Mouse (Mus musculus) liver, embryonic 15.5 days (tissue): Measurements from ENCODE around the gene Megf6. TPM values are rescaled to one million over a fixed set of nuclear protein-coding genes. Genes with fewer than 3 reads are reported as not detected.
A peak's percentile ranks its signal among the peaks of the same experiment; 100 is the strongest.

Source experiments
- ATAC-seq: fragments of 200-750 bp; cut with Nextera tagmentation; 2 replicates; pipeline ENCODE4 v1.8.0; 2017; ENCODE audit warnings: moderate number of reproducible peaks, mild to moderate bottlenecking, moderate library complexity; ENCODE audit not compliant: insufficient read depth
- H3K27ac ChIP-seq: fragments of 300-500 bp; sonication (generic); replicated peaks from 2 replicates; pipeline ENCODE4 v1.5.1; 2015; ENCODE audit warnings: mild to moderate bottlenecking, inconsistent platforms
- H3K27me3 ChIP-seq: fragments of 300-500 bp; sonication (generic); 2 replicates; pipeline ENCODE4 v1.6.1; 2015; ENCODE audit warnings: mild to moderate bottlenecking, inconsistent platforms
- H3K36me3 ChIP-seq: fragments of 300-500 bp; sonication (generic); replicated peaks from 2 replicates; pipeline ENCODE4 v1.6.1; 2015; ENCODE audit warnings: moderate library complexity, mild to moderate bottlenecking, inconsistent platforms
- H3K4me1 ChIP-seq: fragments of 300-500 bp; sonication (generic); replicated peaks from 2 replicates; pipeline ENCODE4 v1.6.1; 2015; ENCODE audit warnings: inconsistent platforms
- H3K4me2 ChIP-seq: fragments of 300-500 bp; sonication (generic); 2 replicates; pipeline ENCODE4 v1.6.1; 2015; ENCODE audit warnings: moderate library complexity, mild to moderate bottlenecking, inconsistent platforms
- H3K4me3 ChIP-seq: fragments of 300-500 bp; sonication (generic); replicated peaks from 2 replicates; pipeline ENCODE4 v1.5.1; 2015; ENCODE audit warnings: mild to moderate bottlenecking, inconsistent platforms
- H3K9ac ChIP-seq: fragments of 300-500 bp; sonication (generic); 2 replicates; pipeline ENCODE4 v1.6.1; 2015; ENCODE audit warnings: moderate library complexity, mild to moderate bottlenecking, inconsistent platforms
- H3K9me3 ChIP-seq: fragments of 300-500 bp; sonication (generic); replicated peaks from 2 replicates; pipeline ENCODE4 v1.6.1; 2016; ENCODE audit warnings: inconsistent platforms
- WGBS: fragments of 180-500 bp; shearing (Covaris S2); methylation state at CpG from one replicate; pipeline ENCODE4 v1.1.7; 2015; ENCODE audit warnings: mixed read lengths; ENCODE audit not compliant: insufficient replicate concordance; 5-methylcytosine and 5-hydroxymethylcytosine counted together
- polyA plus RNA-seq: library from polyadenylated mRNA; unstranded; fragments of >200 nt; fragmentation: Nextera tagmentation; extraction: Ambion mirVana; gene quantifications from 2 replicates; pipeline ENCODE4 v1.2.1, GENCODE M21; 2015

Gene Megf6
- polyA plus RNA-seq, 1 experiment from 2014 or later: 1.4 TPM

DNA sequence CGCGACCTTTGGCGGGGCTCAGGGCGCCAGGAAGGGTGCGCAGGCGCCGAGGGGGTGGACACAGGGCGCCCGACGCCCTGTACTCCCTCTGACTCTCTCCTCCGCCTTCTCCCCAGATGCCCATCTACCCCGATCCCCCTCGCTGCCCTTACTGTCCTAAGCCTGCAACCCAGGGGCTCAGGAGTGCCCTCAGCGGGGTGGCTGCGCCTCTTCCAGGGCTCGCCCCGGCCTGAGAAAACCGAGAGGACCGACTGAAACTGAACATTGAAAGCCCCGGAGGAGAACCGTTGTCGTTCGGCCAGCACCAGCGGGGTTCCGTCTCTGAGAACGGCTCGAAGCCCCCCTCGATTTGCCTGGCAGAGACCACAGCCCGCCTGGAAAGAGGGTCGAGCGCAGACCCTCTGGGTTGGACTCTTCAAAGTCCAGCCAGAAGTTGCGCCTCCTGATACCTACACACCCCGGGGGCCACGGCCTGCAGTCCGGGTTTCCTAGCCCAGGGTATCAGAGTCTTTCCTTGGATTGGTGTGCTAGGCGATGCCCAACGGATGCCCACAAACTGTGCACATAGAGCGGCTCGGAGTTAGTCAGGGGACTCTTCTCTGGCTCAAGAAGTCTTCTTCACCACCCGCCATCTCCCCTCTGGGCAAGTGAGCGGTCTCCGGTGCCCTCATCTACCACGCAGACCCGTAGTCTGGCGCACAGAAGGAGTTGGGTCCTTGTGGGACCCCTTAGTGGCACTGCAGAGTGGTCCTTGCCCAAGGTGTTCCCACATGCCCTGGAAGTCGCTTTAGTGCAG, 30.1 kb upstream of the Megf6 start:
- peaks cover 4% of the 10 kb centered on the region for H3K36me3 ChIP-seq
- peak overlapping the region; percentile 41 for H3K4me3 ChIP-seq
- peaks cover 46% of the 10 kb centered on the region for H3K4me1 ChIP-seq
- 3% methylated on average over 46 of the region's 46 CpGs for WGBS
- H3K4me2 ChIP-seq: peak overlapping the region; percentile 92
- H3K27me3 ChIP-seq: peaks cover 67% of the 10 kb centered on the region
- no peaks in the 10 kb centered on the region for H3K9me3 ChIP-seq
- no peak overlapping the region for H3K27ac ChIP-seq
- H3K9ac ChIP-seq: no peak overlapping the region
- no peak for ATAC-seq

DNA sequence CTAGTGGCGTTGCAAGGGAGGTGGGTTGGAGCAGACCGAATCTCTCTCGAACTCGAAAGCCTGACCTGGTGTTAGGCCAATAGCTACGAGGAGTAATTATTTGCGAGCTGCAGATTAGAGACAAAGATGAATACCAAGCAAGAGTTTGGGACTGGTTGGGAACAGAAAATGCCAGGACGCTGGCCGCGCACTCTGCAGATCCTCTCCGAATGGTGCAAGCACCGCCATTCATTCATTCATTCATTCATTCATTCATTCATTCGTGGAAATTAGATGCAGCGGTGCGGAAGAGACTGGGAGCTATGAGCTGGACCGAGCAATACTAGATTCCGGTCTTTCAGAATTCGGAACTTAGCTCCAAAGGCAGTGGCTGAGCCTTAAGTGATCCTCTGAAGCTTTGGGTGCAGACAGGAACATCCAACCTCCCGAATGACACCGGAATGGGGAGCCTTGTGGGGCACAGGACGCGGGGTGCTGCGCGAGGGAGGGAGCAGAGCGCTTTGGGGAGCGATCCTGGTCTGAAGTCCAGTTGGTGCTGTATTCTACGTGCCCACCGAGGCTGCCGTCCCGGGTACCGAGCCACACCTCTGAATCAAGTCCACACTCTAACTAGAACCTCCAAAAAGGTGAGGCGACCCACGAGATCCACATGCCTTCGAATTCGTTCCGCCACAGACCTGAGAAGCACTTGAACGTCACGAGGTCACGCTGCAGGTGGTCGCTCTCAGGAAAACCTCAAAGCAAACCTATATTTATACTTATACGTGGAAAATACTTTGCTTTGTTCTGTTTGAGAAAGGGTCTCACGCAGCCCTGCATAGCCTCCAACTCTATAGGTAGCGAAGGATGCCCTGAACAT, 29.3 kb upstream of the Megf6 start:
- no peak for ATAC-seq
- Histone ChIP-seq H3K9ac (no peak overlapping the region), H3K4me2 (peak overlapping the region; percentile 92), H3K9me3 (no peaks in the 10 kb centered on the region), H3K36me3 (peaks cover 9% of the 10 kb centered on the region), H3K4me1 (peaks cover 46% of the 10 kb centered on the region), H3K27me3 (peaks cover 59% of the 10 kb centered on the region), H3K27ac (no peak overlapping the region), H3K4me3 (peak overlapping the region; percentile 86)
- WGBS: 3% methylated on average over 42 of the region's 42 CpGs

DNA sequence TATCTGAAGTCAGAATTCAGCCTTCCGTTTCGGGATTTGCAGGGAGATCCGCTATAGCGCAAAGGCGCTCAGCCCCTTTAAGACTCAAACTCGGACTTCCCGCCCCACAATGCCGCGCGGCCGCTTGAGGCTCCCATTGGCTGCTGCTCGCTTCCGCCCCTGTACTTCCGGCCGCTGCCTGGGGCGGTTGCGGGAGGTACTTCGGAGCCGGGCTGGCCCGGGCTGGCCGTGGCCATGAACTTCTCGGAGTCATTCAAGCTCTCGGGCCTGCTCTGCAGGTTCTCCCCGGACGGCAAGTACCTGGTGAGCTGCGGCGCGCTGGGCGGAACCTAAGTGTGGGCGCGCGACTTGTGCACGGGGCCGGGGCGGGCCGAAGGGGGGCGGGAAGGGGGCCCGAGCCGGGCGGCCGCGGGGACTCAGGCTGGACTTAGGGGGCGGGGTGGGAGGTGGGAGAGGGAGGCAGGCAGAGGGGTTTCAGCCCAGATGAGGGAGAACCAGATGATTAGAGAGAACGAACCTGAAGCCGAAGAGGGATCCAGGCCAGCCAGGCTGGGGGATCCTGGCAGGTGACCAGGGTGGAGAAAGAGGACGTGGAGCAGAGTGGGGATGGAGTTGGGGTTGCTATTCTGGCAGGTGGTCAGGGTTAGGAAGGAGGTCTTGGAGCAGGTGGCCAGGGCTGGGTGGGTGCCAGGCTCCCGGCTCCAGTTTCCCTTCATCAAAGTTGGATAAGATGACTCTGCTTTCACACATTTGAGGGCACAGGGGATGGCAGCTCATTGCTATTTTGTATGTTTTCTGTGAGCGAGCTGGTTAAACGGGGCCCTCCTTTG, 28.1 kb upstream of the Megf6 start, which contains the start of gene Wrap73:
Wrap73 (plus strand) TSS at position 162 of the 830 bp plus-strand sequence.
- Histone ChIP-seq H3K4me3 (peak within 1 kb of the TSS; percentile 86), H3K4me1 (peaks cover 46% of the 10 kb centered on the region), H3K4me2 (peak within 1 kb of the TSS; percentile 92), H3K27me3 (peaks cover 47% of the 10 kb centered on the region), H3K27ac (peak within 1 kb of the TSS; percentile 80), H3K36me3 (peaks cover 19% of the 10 kb centered on the region), H3K9ac (peak within 1 kb of the TSS; percentile 92), H3K9me3 (no peaks in the 10 kb centered on the region)
- ATAC-seq: peak; percentile 95
- WGBS: 1% methylated on average over 49 of the region's 49 CpGs

DNA sequence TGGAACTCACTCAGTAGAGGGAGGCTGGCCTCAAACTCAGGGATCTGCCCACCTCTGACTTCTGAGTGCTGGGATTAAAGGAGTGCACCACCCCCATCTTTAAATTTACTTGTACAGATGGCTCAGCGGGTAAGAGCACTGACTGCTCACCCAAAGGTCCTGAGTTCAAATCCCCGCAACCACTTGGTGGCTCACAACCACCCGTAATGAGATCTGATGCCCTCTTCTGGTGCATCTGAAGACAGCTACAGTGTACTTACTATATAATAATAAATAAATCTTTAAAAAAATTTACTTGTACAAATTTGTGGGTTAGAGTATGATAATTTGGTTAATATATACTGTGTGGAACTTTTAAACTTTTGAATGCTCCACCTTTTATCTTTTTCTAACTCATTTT, 25.8 kb upstream of the Megf6 start:
- Histone ChIP-seq H3K4me2 (no peak overlapping the region), H3K27me3 (peaks cover 24% of the 10 kb centered on the region), H3K4me3 (no peak overlapping the region), H3K36me3 (peaks cover 38% of the 10 kb centered on the region), H3K9ac (no peak overlapping the region), H3K27ac (no peak overlapping the region), H3K9me3 (no peaks in the 10 kb centered on the region), H3K4me1 (peaks cover 42% of the 10 kb centered on the region)
- WGBS: 83% methylated on average over 3 of the region's 3 CpGs
- no peak for ATAC-seq

DNA sequence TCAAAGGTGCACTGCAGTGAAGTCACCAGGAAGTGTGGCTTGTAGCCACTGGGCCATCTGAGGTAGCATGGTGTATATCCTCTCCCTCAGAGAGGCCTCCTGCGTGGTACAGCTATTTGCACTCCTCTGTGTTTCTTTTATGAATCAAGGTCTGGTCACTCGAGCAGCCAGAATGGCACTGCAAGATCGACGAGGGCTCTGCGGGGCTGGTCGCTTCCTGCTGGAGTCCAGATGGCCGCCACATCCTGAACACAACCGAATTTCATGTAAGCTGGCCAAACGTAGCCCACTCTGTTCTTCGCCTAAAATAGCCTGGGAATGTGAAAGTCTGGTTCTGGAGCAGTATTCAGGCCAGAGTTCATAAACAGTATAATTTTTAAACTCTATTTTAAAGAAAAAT, 24.2 kb upstream of the Megf6 start:
- ATAC-seq: no peak
- WGBS: 74% methylated on average over 10 of the region's 10 CpGs
- Histone ChIP-seq H3K4me2 (no peak overlapping the region), H3K27me3 (peaks cover 8% of the 10 kb centered on the region), H3K4me3 (no peak overlapping the region), H3K9me3 (no peaks in the 10 kb centered on the region), H3K9ac (no peak overlapping the region), H3K36me3 (peaks cover 54% of the 10 kb centered on the region), H3K27ac (no peak overlapping the region), H3K4me1 (peaks cover 26% of the 10 kb centered on the region)

DNA sequence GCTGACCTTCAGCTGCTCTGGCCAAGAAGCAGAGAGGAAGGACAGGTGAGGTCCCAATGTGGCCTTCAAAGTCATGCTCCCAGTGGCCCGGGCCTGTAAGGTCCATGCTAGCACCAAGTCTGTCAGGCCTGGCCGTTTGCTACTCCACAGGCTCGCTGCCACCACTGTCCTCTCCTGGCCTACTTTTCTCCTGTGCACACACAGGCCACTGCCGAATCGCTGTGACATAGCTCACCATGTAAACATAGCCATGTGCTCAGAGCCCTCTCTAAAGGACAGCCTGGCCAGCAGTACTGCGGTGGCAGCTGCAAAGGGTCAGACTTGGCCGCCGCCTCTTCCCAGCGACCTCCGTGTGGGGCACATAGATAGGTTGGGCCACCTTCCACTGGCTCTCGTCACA, 16.4 kb upstream of the Megf6 start:
- Histone ChIP-seq H3K4me1 (peaks cover 19% of the 10 kb centered on the region), H3K9ac (no peak overlapping the region), H3K27me3 (no peaks in the 10 kb centered on the region), H3K4me2 (no peak overlapping the region), H3K4me3 (no peak overlapping the region), H3K27ac (no peak overlapping the region), H3K36me3 (peaks cover 94% of the 10 kb centered on the region), H3K9me3 (no peaks in the 10 kb centered on the region)
- no peak for ATAC-seq
- WGBS: 75% methylated on average over 11 of the region's 11 CpGs

DNA sequence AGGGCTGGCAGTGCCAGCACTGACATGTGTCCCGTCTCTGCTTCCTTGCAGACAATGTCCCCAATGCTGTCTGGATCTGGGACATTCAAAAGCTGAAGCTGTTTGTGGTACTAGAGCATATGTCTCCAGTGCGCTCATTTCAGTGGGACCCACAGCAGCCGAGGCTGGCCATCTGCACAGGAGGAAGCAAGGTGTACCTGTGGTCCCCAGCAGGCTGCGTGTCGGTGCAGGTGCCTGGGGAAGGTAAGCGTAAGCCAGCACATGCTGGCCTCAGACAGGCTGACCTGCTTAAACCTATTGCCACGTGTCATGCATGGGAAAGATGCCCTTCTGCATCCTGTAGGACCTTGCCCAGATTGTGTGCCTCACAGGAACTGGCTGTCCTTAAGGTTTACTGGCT, 14.5 kb upstream of the Megf6 start:
- H3K9me3 ChIP-seq: no peaks in the 10 kb centered on the region
- H3K4me3 ChIP-seq: no peak overlapping the region
- H3K9ac ChIP-seq: no peak overlapping the region
- H3K27me3 ChIP-seq: no peaks in the 10 kb centered on the region
- H3K4me1 ChIP-seq: peaks cover 29% of the 10 kb centered on the region
- no peak overlapping the region for H3K4me2 ChIP-seq
- WGBS: 78% methylated on average over 7 of the region's 7 CpGs
- no peak for ATAC-seq
- H3K27ac ChIP-seq: no peak overlapping the region
- peaks cover 76% of the 10 kb centered on the region for H3K36me3 ChIP-seq

DNA sequence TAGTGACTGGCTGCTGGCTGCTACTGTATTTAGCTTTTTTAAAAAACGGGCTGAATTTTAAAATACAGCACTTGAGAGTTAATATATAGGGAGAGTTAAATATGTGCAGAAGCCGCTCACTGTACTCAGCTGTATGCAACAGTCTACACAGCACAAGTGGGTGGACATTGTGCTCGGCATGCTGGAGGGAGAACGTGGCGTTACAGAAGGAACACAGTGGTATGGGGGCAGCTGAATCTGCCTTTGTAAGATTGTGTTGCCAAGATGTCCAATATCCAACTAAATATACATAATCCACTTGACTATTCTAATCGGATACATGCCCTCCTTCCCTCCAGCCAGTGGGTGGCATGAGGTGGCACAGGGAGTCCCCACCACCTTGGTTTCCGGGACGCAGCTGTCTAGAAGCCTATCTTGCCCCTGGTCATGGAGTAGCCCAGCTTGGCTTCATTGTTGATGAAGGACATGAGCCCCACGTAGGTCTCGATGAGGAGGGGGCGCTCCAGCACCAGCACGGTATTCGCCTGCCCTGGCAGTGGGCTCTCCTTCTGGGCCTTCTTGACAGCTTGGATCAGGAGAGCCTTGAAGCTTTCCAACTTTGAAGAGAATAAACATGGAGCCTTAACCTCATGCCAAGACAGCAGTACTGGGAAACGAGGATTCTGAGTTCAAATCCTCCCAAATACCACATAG, 12.4 kb upstream of the Megf6 start:
- Histone ChIP-seq H3K9me3 (no peaks in the 10 kb centered on the region), H3K4me2 (0 out of 2 replicates have a peak overlapping the region, but pooled peaks have one; percentile 75), H3K4me3 (no peak overlapping the region), H3K27me3 (no peaks in the 10 kb centered on the region), H3K27ac (no peak overlapping the region), H3K4me1 (peaks cover 47% of the 10 kb centered on the region), H3K36me3 (peaks cover 55% of the 10 kb centered on the region), H3K9ac (no peak overlapping the region)
- no peak for ATAC-seq
- 88% methylated on average over 14 of the region's 14 CpGs for WGBS

DNA sequence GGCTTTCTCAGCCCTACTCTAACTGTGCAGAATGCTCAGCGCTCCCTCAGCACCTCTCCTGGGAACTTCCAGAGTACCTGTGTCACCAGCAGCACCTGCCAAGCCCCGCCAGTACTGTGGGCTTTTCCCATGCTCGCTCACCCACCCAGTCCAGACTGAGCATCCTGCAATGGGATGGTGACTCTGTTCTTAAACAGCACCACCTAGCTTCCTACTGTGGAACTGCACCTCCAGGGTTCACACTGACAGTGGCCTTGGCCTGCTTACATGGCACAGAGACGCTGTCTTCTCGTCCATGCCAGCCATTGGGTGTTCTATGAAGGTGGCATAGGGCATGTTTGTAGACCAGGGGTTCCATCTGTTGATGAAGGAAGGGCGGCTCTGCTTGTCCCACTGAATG, 11.5 kb upstream of the Megf6 start:
- ATAC-seq: no peak
- peaks cover 56% of the 10 kb centered on the region for H3K4me1 ChIP-seq
- peak overlapping the region; percentile 86 for H3K9ac ChIP-seq
- H3K27me3 ChIP-seq: no peaks in the 10 kb centered on the region
- H3K27ac ChIP-seq: peak overlapping the region; percentile 100
- 12% methylated on average over 6 of the region's 6 CpGs for WGBS
- H3K4me3 ChIP-seq: peak overlapping the region; percentile 87
- peak overlapping the region; percentile 75 for H3K4me2 ChIP-seq
- H3K9me3 ChIP-seq: no peaks in the 10 kb centered on the region
- peaks cover 50% of the 10 kb centered on the region for H3K36me3 ChIP-seq

DNA sequence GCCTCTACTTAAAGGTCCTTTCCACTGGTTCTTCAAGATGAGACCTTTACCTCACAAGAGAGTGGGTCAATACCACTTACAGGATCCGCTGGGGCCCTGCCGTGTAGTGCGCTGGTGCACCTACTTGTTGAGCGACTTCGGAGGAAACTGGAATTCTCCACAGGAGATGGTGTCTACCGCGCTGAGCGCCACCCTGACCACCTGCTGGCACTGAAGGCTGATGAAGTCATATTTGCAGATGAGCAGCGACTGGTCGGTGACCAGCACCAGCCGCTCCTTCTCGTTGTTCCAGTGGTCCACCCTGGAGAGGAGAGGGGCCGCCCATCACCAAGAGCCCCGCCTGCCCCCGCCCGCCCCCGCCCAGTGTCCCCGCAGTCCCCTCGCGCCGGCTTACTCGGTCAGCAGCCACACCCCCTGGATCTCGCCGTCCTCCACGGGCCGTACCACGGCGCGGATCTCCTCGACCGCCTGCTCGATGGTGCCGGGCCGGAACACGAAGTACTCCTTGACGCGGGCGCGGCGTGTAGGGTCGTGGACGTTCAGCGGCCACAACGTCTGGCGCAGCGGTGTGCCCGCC, 10.5 kb upstream of the Megf6 start:
- ATAC-seq: peak; percentile 40
- H3K27ac ChIP-seq: peak overlapping the region; percentile 100
- H3K27me3 ChIP-seq: no peaks in the 10 kb centered on the region
- H3K4me1 ChIP-seq: peaks cover 55% of the 10 kb centered on the region
- H3K4me2 ChIP-seq: peak overlapping the region; percentile 75
- H3K9me3 ChIP-seq: no peaks in the 10 kb centered on the region
- peak overlapping the region; percentile 87 for H3K4me3 ChIP-seq
- WGBS: 2% methylated on average over 46 of the region's 47 CpGs
- peak overlapping the region; percentile 86 for H3K9ac ChIP-seq
- peaks cover 40% of the 10 kb centered on the region for H3K36me3 ChIP-seq
